Mouse (Mus musculus): Measurements from ENCODE around the gene Hmgn2.

- TF ChIP-seq POLR2A (IDR thresholded peaks at IDR 0.05; ENCODE audit: insufficient read depth, low read depth, low read length): no peak
- no peak for TF ChIP-seq EP300 (IDR thresholded peaks at IDR 0.05; ENCODE audit: insufficient read depth, low read depth, low read length)
- no peak for TF ChIP-seq CTCF (IDR thresholded peaks at IDR 0.05)
Measured at GRCm38 (mm10) chr4:134011450-134012414, 43.3 kb upstream of the Hmgn2 start.
